ENCODE assay signal across 7 mouse cellular contexts in the genomic region with DNA sequence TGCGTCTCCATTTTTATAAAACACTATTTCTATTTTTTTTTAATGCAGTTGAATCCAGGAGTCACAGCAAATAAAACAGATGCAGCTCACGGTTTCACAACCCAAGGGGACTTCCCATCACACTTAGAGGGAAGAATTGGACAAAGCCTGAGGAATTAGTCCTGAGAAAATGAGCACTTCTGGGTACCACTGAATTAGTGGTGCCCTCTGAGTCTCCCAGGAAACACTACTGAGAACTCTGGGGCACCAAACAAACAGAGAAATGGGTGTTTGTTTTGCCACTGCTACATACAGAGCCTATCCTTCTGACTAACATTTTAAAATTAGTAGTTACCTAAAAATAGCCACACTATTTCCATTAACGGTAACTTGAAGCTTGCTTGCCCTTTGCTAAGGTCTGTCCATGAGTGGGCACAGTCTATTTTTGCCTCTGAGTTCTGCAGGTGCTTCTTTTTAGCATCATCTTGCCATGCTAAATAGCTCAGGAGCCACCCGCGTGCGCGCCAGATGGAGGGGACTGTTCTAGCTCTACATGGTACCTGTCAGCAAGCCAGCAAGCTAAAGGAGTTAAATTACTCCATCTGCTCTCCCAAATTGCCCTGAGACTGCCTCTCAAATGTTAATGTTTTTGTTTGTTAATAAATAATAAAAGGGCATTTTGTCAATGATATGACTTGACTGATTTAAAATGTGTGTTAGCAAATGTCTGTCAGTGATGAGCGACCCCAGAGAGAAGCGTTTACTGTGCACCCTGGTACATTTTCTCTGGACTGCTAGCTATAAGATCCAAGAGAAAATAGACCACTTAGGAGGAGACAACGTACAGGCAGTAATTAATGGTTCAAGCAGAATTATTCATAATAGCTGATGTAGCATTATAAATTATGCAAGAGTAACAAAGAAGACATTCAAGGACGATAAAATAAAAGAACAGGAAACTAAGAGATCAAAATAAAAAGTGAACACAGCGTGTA.
DNase-seq lines count a peak whose midpoint lies in the region; ATAC-seq and TF ChIP-seq lines count a peak whose summit lies in the region.

No protein-coding gene starts in this region.

- H3K4me3 ChIP-seq in forebrain, embryonic 13.5 days, result no peak overlapping the region
- H3K4me3 ChIP-seq in hindbrain, postnatal 0 days (ENCODE audit: low read length), result no peak overlapping the region
- no peak overlapping the region for H3K4me3 ChIP-seq in midbrain, embryonic 15.5 days
- no peak overlapping the region for H3K4me3 ChIP-seq in lung, postnatal 0 days (ENCODE audit: low read depth, low read length)

- no peaks in the 10 kb centered on the region for H3K27me3 ChIP-seq in forebrain, embryonic 13.5 days
- no peaks in the 10 kb centered on the region for H3K27me3 ChIP-seq in hindbrain, postnatal 0 days (ENCODE audit: insufficient read depth, low read length)
- H3K27me3 ChIP-seq in midbrain, embryonic 15.5 days (replicated peaks), result no peaks in the 10 kb centered on the region
- no peaks in the 10 kb centered on the region for H3K27me3 ChIP-seq in lung, postnatal 0 days (replicated peaks; ENCODE audit: insufficient read depth, low read length)

- no peak for TF ChIP-seq EP300 in lung, postnatal 0 days (IDR thresholded peaks at IDR 0.05)

- WGBS in forebrain, embryonic 13.5 days, result 35% methylated on average over 12 of the region's 12 CpGs
- 32% methylated on average over 12 of the region's 12 CpGs for WGBS in hindbrain, postnatal 0 days
- 50% methylated on average over 12 of the region's 12 CpGs for WGBS in midbrain, embryonic 15.5 days
- WGBS in lung, postnatal 0 days, result 64% methylated on average over 12 of the region's 12 CpGs

- peaks cover 22% of the 10 kb centered on the region for H3K4me1 ChIP-seq in forebrain, embryonic 13.5 days
- 0 out of 2 replicates have a peak, but pooled peaks cover 6% of the 10 kb centered on the region for H3K4me1 ChIP-seq in hindbrain, postnatal 0 days (ENCODE audit: insufficient read depth, low read length)
- H3K4me1 ChIP-seq in midbrain, embryonic 15.5 days, result peaks cover 10% of the 10 kb centered on the region
- no peaks in the 10 kb centered on the region for H3K4me1 ChIP-seq in lung, postnatal 0 days (ENCODE audit: insufficient read depth, low read depth, low read length)

- no peak overlapping the region for H3K4me2 ChIP-seq in forebrain, embryonic 13.5 days
- no peak overlapping the region for H3K4me2 ChIP-seq in hindbrain, postnatal 0 days (ENCODE audit: low read depth, low read length)
- no peak overlapping the region for H3K4me2 ChIP-seq in midbrain, embryonic 15.5 days
- no peak overlapping the region for H3K4me2 ChIP-seq in lung, postnatal 0 days (replicated peaks; ENCODE audit: low read depth, low read length)

- TF ChIP-seq CTCF in hindbrain, postnatal 0 days (IDR thresholded peaks at IDR 0.05; ENCODE audit: low read depth), result no peak
- no peak for TF ChIP-seq CTCF in lung, postnatal 0 days (IDR thresholded peaks at IDR 0.05)

- no peak overlapping the region for H3K9ac ChIP-seq in forebrain, embryonic 13.5 days
- no peak overlapping the region for H3K9ac ChIP-seq in hindbrain, postnatal 0 days (replicated peaks; ENCODE audit: low read length)
- H3K9ac ChIP-seq in midbrain, embryonic 15.5 days, result 0 out of 2 replicates have a peak overlapping the region, but pooled peaks have one; percentile 4
- no peak overlapping the region for H3K9ac ChIP-seq in lung, postnatal 0 days (replicated peaks; ENCODE audit: low read depth)

- H3K36me3 ChIP-seq in forebrain, embryonic 13.5 days (ENCODE audit: poor library complexity, severe bottlenecking), result no peaks in the 10 kb centered on the region
- no peaks in the 10 kb centered on the region for H3K36me3 ChIP-seq in hindbrain, postnatal 0 days (ENCODE audit: insufficient read depth, low read length)
- H3K36me3 ChIP-seq in midbrain, embryonic 15.5 days (replicated peaks), result no peaks in the 10 kb centered on the region
- H3K36me3 ChIP-seq in lung, postnatal 0 days (ENCODE audit: insufficient read depth, low read length), result no peaks in the 10 kb centered on the region

- H3K9me3 ChIP-seq in forebrain, embryonic 13.5 days (replicated peaks), result no peaks in the 10 kb centered on the region
- H3K9me3 ChIP-seq in hindbrain, postnatal 0 days (ENCODE audit: low read length), result no peaks in the 10 kb centered on the region
- no peaks in the 10 kb centered on the region for H3K9me3 ChIP-seq in midbrain, embryonic 15.5 days
- no peaks in the 10 kb centered on the region for H3K9me3 ChIP-seq in lung, postnatal 0 days (ENCODE audit: low read length)

- DNase-seq in cerebellum, adult 9-10 months, result peak; percentile 96
- peak; percentile 88 for DNase-seq in hindbrain, postnatal 0 days (ENCODE audit: low spot score)
- no peak for DNase-seq in thymus, postnatal 4 days
- no peak for DNase-seq in lung, postnatal 0 days (ENCODE audit: low spot score)
- DNase-seq in kidney, adult 9 months, result no peak

- H3K27ac ChIP-seq in forebrain, embryonic 13.5 days, result peak overlapping the region; percentile 57
- H3K27ac ChIP-seq in hindbrain, postnatal 0 days, result no peak overlapping the region
- peak overlapping the region; percentile 49 for H3K27ac ChIP-seq in midbrain, embryonic 15.5 days
- H3K27ac ChIP-seq in lung, postnatal 0 days (ENCODE audit: low read length), result no peak overlapping the region

- peak; percentile 92 for ATAC-seq in forebrain, embryonic 13.5 days
- peak; percentile 86 for ATAC-seq in hindbrain, postnatal 0 days
- ATAC-seq in midbrain, embryonic 15.5 days (replicated peaks), result peak; percentile 75
- ATAC-seq in lung, postnatal 0 days, result no peak

Comparison
In these comparisons a context has a peak if more than half of its experiments do, and no peak if none do; other contexts are left out.
1. DNase-seq: peak in cerebellum, adult 9-10 months (single experiment) and hindbrain, postnatal 0 days (single experiment); none in thymus, postnatal 4 days (single experiment), lung, postnatal 0 days (single experiment) and kidney, adult 9 months (single experiment).
2. H3K27ac ChIP-seq: peak in forebrain, embryonic 13.5 days (single experiment) and midbrain, embryonic 15.5 days (single experiment); none in hindbrain, postnatal 0 days (single experiment) and lung, postnatal 0 days (single experiment).